Mouse (Mus musculus) ES-Bruce4 (cell line): Measurements from ENCODE around the gene Gcgr.
A peak's percentile ranks its signal among the peaks of the same experiment; 100 is the strongest.

ENCODE experiments used
- CTCF ChIP-seq: IDR thresholded peaks from one replicate; pipeline ENCODE4 v1.8.1; 2011; ENCODE audit warnings: low read depth, low read length
- EP300 ChIP-seq: IDR thresholded peaks from 2 replicates; pipeline ENCODE4 v1.6.1; 2011; ENCODE audit warnings: low read depth, low read length; ENCODE audit not compliant: insufficient read depth
- POLR2A ChIP-seq: IDR thresholded peaks from one replicate; pipeline ENCODE4 v1.8.1; 2011; ENCODE audit warnings: low read length; ENCODE audit not compliant: insufficient read depth

DNA sequence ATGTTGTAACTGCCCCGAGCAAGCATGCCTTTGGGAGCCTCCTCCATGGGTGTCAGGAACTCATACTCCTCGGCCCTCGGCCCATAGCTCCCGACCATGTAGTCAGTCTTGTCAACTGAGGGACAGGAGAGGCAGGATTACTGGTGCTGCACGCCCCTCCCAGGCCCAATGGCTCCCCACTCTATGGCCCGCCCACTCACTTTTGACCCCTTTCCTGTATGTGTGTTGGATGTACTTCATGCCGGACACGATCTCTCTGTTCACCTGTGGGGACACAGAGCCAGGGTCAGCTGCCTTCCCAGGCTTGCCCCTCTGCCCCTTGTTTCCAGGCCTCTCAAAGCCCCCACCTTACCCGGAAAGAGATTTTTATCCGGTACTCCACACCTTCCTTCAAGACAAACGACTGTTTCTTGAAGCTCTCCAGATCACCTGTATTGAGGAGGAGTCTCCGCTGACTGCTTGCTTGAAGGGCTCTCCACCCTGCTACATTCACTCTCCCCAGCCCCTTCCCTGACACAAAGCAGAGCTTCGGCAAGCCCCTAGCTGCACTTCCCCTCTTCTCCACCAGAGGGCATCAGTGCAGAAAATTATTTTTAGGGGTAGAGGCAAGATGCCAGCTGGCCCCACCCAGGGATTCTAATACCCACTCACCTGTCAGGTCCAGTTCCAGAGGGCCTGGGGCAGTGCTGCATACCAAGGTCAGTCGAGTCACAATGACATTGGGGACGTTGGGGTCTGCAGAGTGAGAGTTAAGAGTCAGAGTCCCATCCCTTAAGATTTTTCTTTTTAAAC is 49.0 kb downstream of the Gcgr start:
- peak; percentile 67 for TF ChIP-seq CTCF
- no peak for TF ChIP-seq POLR2A
- TF ChIP-seq EP300, result no peak
